Mouse (Mus musculus): Measurements from ENCODE around the gene Fam126b. TPM values are rescaled to one million over a fixed set of nuclear protein-coding genes. Genes with fewer than 3 reads are reported as not detected.

Fam126b gene
- polyA plus RNA-seq, 1 experiment from 2014 or later: 17.7 TPM

- no peak overlapping the region for H3K9ac ChIP-seq (replicated peaks; ENCODE audit: low read depth, low read length)
- peaks cover 42% of the 10 kb centered on the region for H3K36me3 ChIP-seq (ENCODE audit: control insufficient read depth, insufficient read depth)
- H3K4me3 ChIP-seq (replicated peaks; ENCODE audit: low read length): no peak overlapping the region
- no peak for ATAC-seq
- no peak overlapping the region for H3K27ac ChIP-seq (ENCODE audit: low read length)
- no peaks in the 10 kb centered on the region for H3K27me3 ChIP-seq (replicated peaks; ENCODE audit: control insufficient read depth, insufficient read depth, low read length)
- H3K4me2 ChIP-seq (ENCODE audit: low read length): no peak overlapping the region
- H3K4me1 ChIP-seq (replicated peaks; ENCODE audit: control insufficient read depth, insufficient read depth, low read length): no peaks in the 10 kb centered on the region
- no peaks in the 10 kb centered on the region for H3K9me3 ChIP-seq (ENCODE audit: control insufficient read depth, low read length)
- WGBS: 96% methylated on average over 8 of the region's 8 CpGs
These were observed 110.5 kb downstream of the Fam126b start for GRCm38 (mm10) chr1:58475662-58476061.

Other genes starting within 250 kb of the Fam126b start
- gene Bzw1, start 193.4 kb downstream of the Fam126b start, polyA plus RNA-seq (2015; fragmentation: Nextera tagmentation; extraction: Ambion mirVana): 375 and 410 TPM in 2 replicates
- gene Clk1, start 162.3 kb downstream of the Fam126b start, polyA plus RNA-seq (2015; fragmentation: Nextera tagmentation; extraction: Ambion mirVana): 192 and 208 TPM in 2 replicates
- 65.8 and 68.1 TPM in 2 replicates for gene Nif3l1, start 141.2 kb downstream of the Fam126b start, polyA plus RNA-seq (2015; fragmentation: Nextera tagmentation; extraction: Ambion mirVana)
- gene Ppil3, start 140.8 kb downstream of the Fam126b start, polyA plus RNA-seq (2015; fragmentation: Nextera tagmentation; extraction: Ambion mirVana): 54.1 and 61.4 TPM in 2 replicates
- gene Orc2, start 81.2 kb downstream of the Fam126b start, polyA plus RNA-seq (2015; fragmentation: Nextera tagmentation; extraction: Ambion mirVana): 29.6 TPM in 2 replicates
- 161 and 165 TPM in 2 replicates for gene Ndufb3, start 61 bp upstream of the Fam126b start, polyA plus RNA-seq (2015; fragmentation: Nextera tagmentation; extraction: Ambion mirVana)
- not detected in 2 replicates for gene Als2cr12, start 109.7 kb upstream of the Fam126b start, polyA plus RNA-seq (2015; fragmentation: Nextera tagmentation; extraction: Ambion mirVana)
- 15.8 and 18.1 TPM in 2 replicates for gene Cflar, start 125.2 kb upstream of the Fam126b start, polyA plus RNA-seq (2015; fragmentation: Nextera tagmentation; extraction: Ambion mirVana)
- gene Casp8, start 209.1 kb upstream of the Fam126b start, polyA plus RNA-seq (2015; fragmentation: Nextera tagmentation; extraction: Ambion mirVana): 6.2 and 6.9 TPM in 2 replicates